Mouse (Mus musculus): ENCODE data around the gene Syt5.

Gene Syt5

GRCm38 (mm10) chr7:4522292-4522691, 25.0 kb downstream of the Syt5 start:
- no peak for DNase-seq (ENCODE audit: low spot score)

- DNase-seq (ENCODE audit: low spot score), result no peak
These were observed 25.9 kb downstream of the Syt5 start for GRCm38 (mm10) chr7:4521231-4522003.

GRCm38 (mm10) chr7:4518487-4518886, 28.9 kb downstream of the Syt5 start:
- DNase-seq (ENCODE audit: low spot score), result no peak

GRCm38 (mm10) chr7:4516332-4517050, 30.9 kb downstream of the Syt5 start, which contains the start of gene Tnnt1:
Gene Tnnt1 (minus strand): TSS chr7:4516382.
- peak; percentile 56 for DNase-seq (ENCODE audit: low spot score)

GRCm38 (mm10) chr7:4515853-4516252, 31.5 kb downstream of the Syt5 start:
- DNase-seq (ENCODE audit: low spot score), result no peak

- no peak for DNase-seq (ENCODE audit: low spot score)
These were observed 33.3 kb downstream of the Syt5 start for GRCm38 (mm10) chr7:4513829-4514712.

GRCm38 (mm10) chr7:4513236-4513635, 34.1 kb downstream of the Syt5 start:
- DNase-seq (ENCODE audit: low spot score), result peak; percentile 60

GRCm38 (mm10) chr7:4511489-4512224, 35.7 kb downstream of the Syt5 start:
- DNase-seq (ENCODE audit: low spot score), result no peak

- peak; percentile 83 for DNase-seq (ENCODE audit: low spot score)
These were observed 37.3 kb downstream of the Syt5 start for GRCm38 (mm10) chr7:4509863-4510608.

- no peak for DNase-seq (ENCODE audit: low spot score)
These were observed 38.6 kb downstream of the Syt5 start for GRCm38 (mm10) chr7:4508739-4509116.

GRCm38 (mm10) chr7:4508062-4508738, 39.1 kb downstream of the Syt5 start:
- DNase-seq (ENCODE audit: low spot score), result no peak

- no peak for DNase-seq (ENCODE audit: low spot score)
These were observed 40.1 kb downstream of the Syt5 start for GRCm38 (mm10) chr7:4507220-4507619.

GRCm38 (mm10) chr7:4504646-4505435, 42.5 kb downstream of the Syt5 start:
- no peak for DNase-seq (ENCODE audit: low spot score)

- no peak for DNase-seq (ENCODE audit: low spot score)
These were observed 43.5 kb downstream of the Syt5 start for GRCm38 (mm10) chr7:4503858-4504257.

GRCm38 (mm10) chr7:4503100-4503499, 44.2 kb downstream of the Syt5 start:
- no peak for DNase-seq (ENCODE audit: low spot score)

- DNase-seq (ENCODE audit: low spot score), result peak; percentile 78
These were observed 44.8 kb downstream of the Syt5 start for GRCm38 (mm10) chr7:4502421-4503090.

GRCm38 (mm10) chr7:4501558-4502397, 45.6 kb downstream of the Syt5 start, which contains the start of gene Ppp1r12c:
Gene Ppp1r12c (minus strand): TSS chr7:4501680.
- DNase-seq (ENCODE audit: low spot score), result peak; percentile 94
